Mouse (Mus musculus): ENCODE results near the gene Itga6. TPM values are rescaled to one million over a fixed set of nuclear protein-coding genes. Genes with fewer than 3 reads are reported as not detected.
"Not testable (repeated sequence)": the region's sequence is repeated elsewhere in the genome, so short reads cannot be mapped to it uniquely, and the experiment has no call there.

Gene Itga6
- total RNA-seq (2021) = 10 to 100 TPM; 48.3 to 57.7 TPM

GRCm38 (mm10) chr2:71745610-71746374 is at the start of gene Itga6:
Gene Itga6 (plus strand): TSS chr2:71745616.
- no peak for DNase-seq (ENCODE audit: low spot score)
- intact Hi-C loops (cut with DNase I) = loop anchor here (5.0 kb wide), 1 partner anchor 33 kb away; no protein-coding TSS in a partner anchor

- DNase-seq (ENCODE audit: low spot score) = no peak
- intact Hi-C loops (cut with DNase I) = no loop called here
Measured at GRCm38 (mm10) chr2:71696776-71697175, 48.6 kb upstream of the Itga6 start.

- DNase-seq (ENCODE audit: low spot score) = no peak
- intact Hi-C loops (cut with DNase I) = no loop called here
Measured at GRCm38 (mm10) chr2:71697408-71698336, 47.7 kb upstream of the Itga6 start.

GRCm38 (mm10) chr2:71698366-71698765 is 47.0 kb upstream of the Itga6 start:
- no peak for DNase-seq (ENCODE audit: low spot score)
- intact Hi-C loops (cut with DNase I) = no loop called here

- DNase-seq (ENCODE audit: low spot score) = no peak
- intact Hi-C loops (cut with DNase I) = no loop called here
Measured at GRCm38 (mm10) chr2:71698942-71699341, 46.5 kb upstream of the Itga6 start.

- DNase-seq (ENCODE audit: low spot score) = no peak
- intact Hi-C loops (cut with DNase I) = no loop called here
Measured at GRCm38 (mm10) chr2:71701341-71701740, 44.1 kb upstream of the Itga6 start.

- no peak for DNase-seq (ENCODE audit: low spot score)
- intact Hi-C loops (cut with DNase I) = no loop called here
Measured at GRCm38 (mm10) chr2:71704309-71704708, 41.1 kb upstream of the Itga6 start.

- DNase-seq (ENCODE audit: low spot score) = no peak
- intact Hi-C loops (cut with DNase I) = no loop called here
Measured at GRCm38 (mm10) chr2:71708886-71709285, 36.5 kb upstream of the Itga6 start.

- no peak for DNase-seq (ENCODE audit: low spot score)
- intact Hi-C loops (cut with DNase I) = loop anchor here (5.0 kb wide), 3 partner anchors 36 to 101 kb away; partner anchors contain the start of gene Itga6
Measured at GRCm38 (mm10) chr2:71711640-71712039, 33.8 kb upstream of the Itga6 start.

- intact Hi-C loops (cut with DNase I) = loop anchor here (5.0 kb wide), 3 partner anchors 33 to 98 kb away; partner anchors contain the start of gene Itga6
- DNase-seq (ENCODE audit: low spot score) = no peak
Measured at GRCm38 (mm10) chr2:71714416-71714815, 31.0 kb upstream of the Itga6 start.

GRCm38 (mm10) chr2:71719005-71719386 is 26.4 kb upstream of the Itga6 start:
- no peak for DNase-seq (ENCODE audit: low spot score)
- intact Hi-C loops (cut with DNase I) = no loop called here

GRCm38 (mm10) chr2:71719387-71720034 is 25.9 kb upstream of the Itga6 start:
- no peak for DNase-seq (ENCODE audit: low spot score)
- intact Hi-C loops (cut with DNase I) = no loop called here

GRCm38 (mm10) chr2:71720556-71720955 is 24.9 kb upstream of the Itga6 start:
- intact Hi-C loops (cut with DNase I) = not testable (repeated sequence)

GRCm38 (mm10) chr2:71722913-71723312 is 22.5 kb upstream of the Itga6 start:
- DNase-seq (ENCODE audit: low spot score) = no peak
- intact Hi-C loops (cut with DNase I) = no loop called here

More at GRCm38 (mm10) chr2:71720556-71720955, 24.9 kb upstream of the Itga6 start:
- not testable (repeated sequence) for DNase-seq (ENCODE audit: low spot score)

GRCm38 (mm10) chr2:71723623-71724022 is 21.8 kb upstream of the Itga6 start:
- intact Hi-C loops (cut with DNase I) = no loop called here
- no peak for DNase-seq (ENCODE audit: low spot score)

- intact Hi-C loops (cut with DNase I) = no loop called here
Measured at GRCm38 (mm10) chr2:71724028-71724427, 21.4 kb upstream of the Itga6 start.

GRCm38 (mm10) chr2:71725446-71725845 is 20.0 kb upstream of the Itga6 start:
- no peak for DNase-seq (ENCODE audit: low spot score)
- intact Hi-C loops (cut with DNase I) = no loop called here

More at GRCm38 (mm10) chr2:71724028-71724427, 21.4 kb upstream of the Itga6 start:
- DNase-seq (ENCODE audit: low spot score) = no peak

GRCm38 (mm10) chr2:71726883-71727676 is 18.3 kb upstream of the Itga6 start:
- DNase-seq (ENCODE audit: low spot score) = no peak

GRCm38 (mm10) chr2:71728341-71728740 is 17.1 kb upstream of the Itga6 start:
- intact Hi-C loops (cut with DNase I) = no loop called here

More at GRCm38 (mm10) chr2:71726883-71727676, 18.3 kb upstream of the Itga6 start:
- intact Hi-C loops (cut with DNase I) = no loop called here

More at GRCm38 (mm10) chr2:71728341-71728740, 17.1 kb upstream of the Itga6 start:
- DNase-seq (ENCODE audit: low spot score) = no peak

Data from heart, postnatal 25 days (tissue).